Mouse (Mus musculus) megakaryocyte, embryonic 14.5 days (primary cell): Measurements from ENCODE around the gene Ppp6r2. TPM values are rescaled to one million over a fixed set of nuclear protein-coding genes. Genes with fewer than 3 reads are reported as not detected.

ENCODE experiments used
- H3K27me3 ChIP-seq: replicated peaks from 2 replicates; pipeline ENCODE3; 2012; ENCODE audit warnings: inconsistent platforms
- H3K36me3 ChIP-seq: replicated peaks from 2 replicates; pipeline ENCODE3; 2012; ENCODE audit warnings: low read length, inconsistent platforms, mixed read lengths
- H3K4me1 ChIP-seq: 2 replicates; pipeline ENCODE4 v1.6.1; 2012; ENCODE audit warnings: inconsistent platforms
- H3K4me3 ChIP-seq: replicated peaks from 2 replicates; pipeline ENCODE3; 2012; ENCODE audit warnings: moderate library complexity, mild to moderate bottlenecking, inconsistent platforms
- H3K9me3 ChIP-seq: 2 replicates; pipeline ENCODE4 v1.6.1; 2012; ENCODE audit warnings: inconsistent platforms
- FLI1 ChIP-seq: IDR thresholded peaks from 2 replicates; pipeline ENCODE4 v1.6.1; 2012; ENCODE audit warnings: low read length, inconsistent platforms, mixed read lengths
- GATA1 ChIP-seq: IDR thresholded peaks from 3 replicates; pipeline ENCODE4 v1.6.1; 2012; ENCODE audit warnings: mixed read lengths, low read length, inconsistent platforms, borderline replicate concordance
- polyA plus RNA-seq: library from polyadenylated mRNA; stranded (reverse); fragments of >175 nt; gene quantifications from 2 replicates; pipeline ENCODE4 v1.2.3, GENCODE M21; 2012; ENCODE audit warnings: low replicate concordance; ENCODE audit not compliant: insufficient read depth

Ppp6r2 gene
- polyA plus RNA-seq, 1 experiment = 20.7 TPM

DNA sequence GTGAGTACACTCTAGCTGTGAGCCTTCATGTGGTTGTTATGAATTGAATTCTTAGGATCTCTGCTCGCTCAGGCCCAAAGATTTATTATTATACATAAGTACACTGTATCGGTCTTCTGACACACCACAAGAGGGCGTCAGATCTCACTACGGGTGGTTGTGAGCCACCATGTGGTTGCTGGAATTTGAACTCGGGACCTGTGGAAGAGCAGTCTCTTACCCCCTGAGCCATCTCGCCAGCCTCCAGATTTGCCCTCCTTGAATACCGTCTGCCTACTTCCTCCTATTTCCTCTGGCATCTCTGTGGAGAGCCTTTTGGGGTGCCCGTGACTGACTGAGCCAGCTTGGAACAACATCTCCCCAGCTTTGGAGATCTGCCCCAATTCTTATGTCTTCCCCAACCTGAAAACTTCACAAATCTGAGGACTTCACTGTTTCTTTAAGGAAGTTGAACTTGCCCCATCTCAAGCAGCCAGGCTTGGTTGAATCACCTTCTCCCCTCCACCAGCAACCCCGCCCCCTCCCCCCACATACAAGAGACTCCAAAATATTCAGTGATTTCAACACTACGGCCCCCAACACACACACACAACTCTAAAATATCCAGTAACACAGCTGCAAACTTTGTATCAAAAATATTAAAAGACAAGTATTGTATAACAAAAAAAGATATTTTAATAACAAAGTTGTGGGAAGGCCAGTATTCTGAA, 29.6 kb upstream of the Ppp6r2 start:
- Histone ChIP-seq H3K27me3 (peaks cover 55% of the 10 kb centered on the region), H3K4me3 (peak overlapping the region; percentile 72)

DNA sequence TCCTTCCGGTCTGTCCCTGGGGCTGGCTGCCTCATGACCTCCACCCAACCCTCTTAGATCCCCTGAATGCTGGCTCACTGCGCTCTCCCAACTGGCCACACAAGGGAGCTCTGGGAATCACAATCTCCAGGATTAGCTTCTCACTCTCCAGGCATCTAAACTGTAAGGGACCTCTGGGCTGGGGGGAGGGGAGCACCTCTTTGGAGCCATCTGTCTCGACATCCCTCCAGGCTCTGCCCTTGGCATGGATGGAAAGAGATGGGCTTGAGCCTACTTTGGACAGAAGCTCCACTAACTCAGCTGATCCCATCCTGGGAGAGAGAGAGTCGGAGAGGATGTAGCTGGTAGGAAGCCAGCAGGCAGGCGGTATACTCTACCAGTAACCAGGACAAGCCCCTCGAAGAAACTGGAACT, 29.0 kb upstream of the Ppp6r2 start:
- peaks cover 24% of the 10 kb centered on the region for H3K36me3 ChIP-seq
- peaks cover 48% of the 10 kb centered on the region for H3K27me3 ChIP-seq
- peak overlapping the region; percentile 50 for H3K4me3 ChIP-seq
- H3K9me3 ChIP-seq = no peaks in the 10 kb centered on the region
- H3K4me1 ChIP-seq = peaks cover 77% of the 10 kb centered on the region
- no peak for TF ChIP-seq GATA1

More for the DNA sequence above, 29.6 kb upstream of the Ppp6r2 start:
- Histone ChIP-seq H3K4me1 (peaks cover 83% of the 10 kb centered on the region), H3K36me3 (peaks cover 18% of the 10 kb centered on the region), H3K9me3 (no peaks in the 10 kb centered on the region)
- TF ChIP-seq FLI1 = no peak
- TF ChIP-seq GATA1 = no peak

DNA sequence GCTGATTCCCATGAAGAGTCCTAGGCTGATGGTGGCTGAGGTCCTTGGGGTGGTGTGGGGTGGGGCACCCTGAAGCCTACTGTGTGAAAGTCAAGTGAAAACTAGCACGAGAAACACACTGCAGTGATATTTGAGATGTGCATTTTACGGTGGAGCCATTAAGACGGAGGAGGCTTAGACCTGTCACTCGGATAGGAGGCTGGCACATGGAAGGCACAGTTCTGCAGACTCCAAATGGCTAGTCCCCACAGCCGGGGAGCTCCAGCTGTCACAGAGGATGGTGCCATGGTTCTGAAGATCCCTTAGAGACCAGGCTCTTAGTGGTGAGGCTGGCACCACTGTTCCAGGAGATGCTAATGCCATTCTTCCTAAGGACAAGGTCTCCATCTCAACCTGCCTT, 28.5 kb upstream of the Ppp6r2 start:
- H3K36me3 ChIP-seq = peaks cover 27% of the 10 kb centered on the region
- no peak overlapping the region for H3K4me3 ChIP-seq
- peaks cover 45% of the 10 kb centered on the region for H3K27me3 ChIP-seq
- H3K4me1 ChIP-seq = peaks cover 72% of the 10 kb centered on the region
- TF ChIP-seq FLI1 (no peak), GATA1 (no peak)
- no peaks in the 10 kb centered on the region for H3K9me3 ChIP-seq

DNA sequence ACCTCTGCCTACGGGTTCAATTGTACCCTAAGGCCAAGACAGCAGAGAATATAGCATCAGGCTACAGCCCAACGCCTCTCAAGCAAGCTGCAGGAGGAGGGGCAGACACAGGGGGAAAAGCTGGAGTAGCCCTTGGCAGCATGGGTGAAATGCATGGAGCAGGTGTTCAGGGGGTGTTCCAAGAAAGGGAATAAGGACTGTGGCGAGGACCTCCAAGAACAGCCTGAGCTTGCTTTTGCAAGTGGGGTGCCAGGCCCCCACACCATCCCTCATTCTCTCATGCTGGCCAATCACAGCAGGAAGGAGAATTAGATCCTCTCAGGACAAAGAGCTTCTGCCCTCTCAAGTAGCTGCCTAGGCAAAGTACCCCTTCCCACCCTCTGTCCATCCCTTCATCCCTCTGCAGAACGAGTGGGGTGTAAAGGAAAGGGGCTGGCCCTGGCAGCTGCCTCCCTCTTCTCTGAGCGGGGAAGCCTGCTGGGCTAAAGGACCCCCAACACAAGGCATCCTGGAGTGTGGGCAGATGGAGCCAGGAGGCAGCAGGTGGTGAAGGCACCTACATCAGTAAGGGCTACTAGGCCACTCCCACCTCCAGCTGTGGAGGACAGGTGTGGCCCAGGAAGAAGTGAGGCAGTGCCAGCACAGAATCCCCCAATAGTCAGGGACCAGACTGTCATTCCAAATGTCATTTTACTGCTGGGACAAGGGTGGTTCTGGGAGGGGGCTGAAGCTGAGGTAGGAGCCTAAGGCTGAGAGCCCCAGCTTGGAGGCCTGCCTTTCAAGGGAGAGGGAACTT, 27.0 kb upstream of the Ppp6r2 start:
- H3K4me1 ChIP-seq = peaks cover 67% of the 10 kb centered on the region
- H3K27me3 ChIP-seq = peaks cover 31% of the 10 kb centered on the region
- no peak for TF ChIP-seq GATA1
- TF ChIP-seq FLI1 = no peak
- H3K9me3 ChIP-seq = no peaks in the 10 kb centered on the region
- H3K4me3 ChIP-seq = no peak overlapping the region
- H3K36me3 ChIP-seq = peaks cover 38% of the 10 kb centered on the region

DNA sequence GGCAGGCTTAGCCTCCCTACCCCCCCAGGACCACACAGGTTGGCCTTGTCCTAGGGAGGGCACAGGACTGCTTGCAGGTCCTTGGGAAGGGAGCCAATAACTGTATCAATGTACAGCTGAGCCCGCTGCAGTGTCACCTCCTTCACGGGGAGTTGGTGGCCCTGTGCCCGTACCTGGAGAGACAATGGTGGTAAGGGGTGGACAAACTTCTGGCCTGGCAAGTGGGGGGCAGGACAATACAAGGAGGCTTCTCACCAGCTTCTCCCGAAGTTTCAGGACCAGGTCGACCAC, 26.5 kb upstream of the Ppp6r2 start:
- Histone ChIP-seq H3K4me3 (no peak overlapping the region), H3K9me3 (no peaks in the 10 kb centered on the region), H3K36me3 (peaks cover 38% of the 10 kb centered on the region), H3K27me3 (peaks cover 26% of the 10 kb centered on the region), H3K4me1 (peaks cover 63% of the 10 kb centered on the region)
- no peak for TF ChIP-seq GATA1
- no peak for TF ChIP-seq FLI1

DNA sequence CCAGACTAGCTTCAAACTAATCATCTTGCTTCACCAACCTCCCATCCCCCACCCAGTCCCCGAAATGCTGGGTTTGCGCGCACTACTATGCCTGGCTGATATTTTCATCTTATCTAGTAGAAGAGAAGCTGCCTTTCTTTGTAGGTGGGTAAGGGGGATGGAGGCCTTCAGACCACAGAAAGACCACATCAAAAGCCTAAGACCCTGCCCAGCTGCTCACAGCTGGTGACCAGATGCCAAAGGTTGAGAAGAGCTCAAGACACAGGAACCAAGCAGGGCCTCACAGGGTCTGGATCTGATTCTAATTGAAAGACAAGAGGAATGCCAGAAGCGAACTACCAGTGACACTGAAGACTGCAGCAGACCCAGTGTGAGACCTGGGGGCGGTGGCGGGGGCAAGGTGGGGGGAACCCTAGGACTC, 16.1 kb upstream of the Ppp6r2 start:
- Histone ChIP-seq H3K36me3 (peaks cover 4% of the 10 kb centered on the region), H3K27me3 (no peaks in the 10 kb centered on the region), H3K4me1 (peaks cover 31% of the 10 kb centered on the region), H3K9me3 (no peaks in the 10 kb centered on the region), H3K4me3 (peak overlapping the region; percentile 99)
- no peak for TF ChIP-seq FLI1
- no peak for TF ChIP-seq GATA1

DNA sequence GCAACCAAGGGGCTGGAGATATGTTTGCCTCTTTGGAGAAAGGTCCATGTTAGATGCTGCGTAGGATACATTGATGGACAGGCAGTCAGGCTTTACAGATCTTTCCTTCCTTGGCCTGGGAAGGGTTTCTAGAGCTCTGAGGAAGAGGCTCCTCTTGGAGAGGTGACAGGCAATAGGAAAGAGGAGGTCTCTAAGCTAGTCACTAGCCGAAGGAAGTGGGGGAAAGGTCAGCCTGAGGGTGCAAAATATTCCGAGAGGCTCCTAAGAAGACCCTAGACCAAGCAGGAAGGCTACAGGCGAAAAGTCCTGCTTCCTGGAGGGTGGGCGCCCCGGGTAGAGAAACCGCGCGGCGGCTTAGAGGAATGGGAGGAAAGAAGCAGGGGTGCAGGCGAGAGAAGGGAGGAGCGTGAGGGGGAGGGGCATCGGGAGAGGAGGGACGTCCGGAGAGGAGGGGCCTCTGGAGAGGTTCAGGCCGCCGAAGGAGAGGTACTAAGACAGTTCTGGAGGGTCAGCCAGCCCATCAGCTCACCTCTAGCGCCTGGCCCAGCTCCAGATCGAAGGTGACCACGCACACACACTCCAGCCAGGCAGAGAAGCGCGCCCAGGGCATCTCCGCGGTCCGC, 15.6 kb upstream of the Ppp6r2 start:
- Histone ChIP-seq H3K4me1 (peaks cover 26% of the 10 kb centered on the region), H3K4me3 (peak overlapping the region; percentile 99), H3K9me3 (no peaks in the 10 kb centered on the region), H3K36me3 (peaks cover 3% of the 10 kb centered on the region), H3K27me3 (no peaks in the 10 kb centered on the region)
- TF ChIP-seq GATA1 (no peak), FLI1 (no peak)

DNA sequence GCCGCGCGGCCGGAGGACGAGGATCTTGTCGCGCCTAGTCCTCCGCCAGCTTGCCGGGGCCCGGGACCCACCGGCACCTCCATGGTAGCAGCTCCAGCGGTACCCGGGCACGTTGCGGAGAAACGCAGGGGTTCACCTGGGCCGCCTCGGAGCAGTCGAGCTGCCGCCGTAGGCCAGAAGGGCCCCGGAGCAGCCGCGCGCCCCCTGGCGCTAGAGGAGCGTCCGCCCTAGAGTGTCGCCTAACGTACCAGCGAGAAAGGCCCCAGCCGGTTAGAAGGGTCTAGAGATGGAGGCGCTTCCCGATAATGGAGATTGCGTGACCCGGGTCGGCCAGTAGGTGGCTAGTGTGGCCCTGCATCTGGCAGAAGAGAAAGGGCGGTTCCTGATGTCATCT, 15.0 kb upstream of the Ppp6r2 start, which contains the start of gene Dennd6b:
Gene Dennd6b, minus strand, starts transcription at position 184 of the 394 bp plus-strand sequence.
- Histone ChIP-seq H3K36me3 (peaks cover 3% of the 10 kb centered on the region), H3K9me3 (no peaks in the 10 kb centered on the region), H3K4me1 (peaks cover 23% of the 10 kb centered on the region), H3K27me3 (no peaks in the 10 kb centered on the region), H3K4me3 (peak within 1 kb of the TSS; percentile 99)
- no peak for TF ChIP-seq GATA1
- no peak for TF ChIP-seq FLI1

DNA sequence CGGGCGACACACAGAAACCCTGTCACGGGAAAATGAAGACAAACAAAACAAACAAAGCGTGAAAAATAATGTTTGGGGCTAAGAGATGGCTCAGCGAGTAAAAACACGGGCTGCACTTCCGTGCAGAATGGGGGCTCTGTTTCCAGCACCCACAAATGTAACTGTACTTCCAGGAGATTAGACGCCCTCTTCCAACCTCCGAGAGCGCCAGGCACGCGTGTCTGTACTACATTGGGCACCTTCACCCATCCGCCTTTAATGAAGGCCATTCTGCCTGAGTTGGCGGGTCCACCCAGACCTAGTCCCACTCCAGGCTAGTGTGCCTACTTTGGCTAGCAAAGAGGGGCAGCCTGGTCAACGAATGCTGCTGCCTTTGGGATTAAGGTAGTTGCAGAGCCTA, 14.3 kb upstream of the Ppp6r2 start:
- no peaks in the 10 kb centered on the region for H3K27me3 ChIP-seq
- H3K4me1 ChIP-seq = peaks cover 23% of the 10 kb centered on the region
- TF ChIP-seq FLI1 (no peak), GATA1 (no peak)
- peaks cover 3% of the 10 kb centered on the region for H3K36me3 ChIP-seq
- H3K9me3 ChIP-seq = peaks cover 4% of the 10 kb centered on the region
- peak overlapping the region; percentile 99 for H3K4me3 ChIP-seq

DNA sequence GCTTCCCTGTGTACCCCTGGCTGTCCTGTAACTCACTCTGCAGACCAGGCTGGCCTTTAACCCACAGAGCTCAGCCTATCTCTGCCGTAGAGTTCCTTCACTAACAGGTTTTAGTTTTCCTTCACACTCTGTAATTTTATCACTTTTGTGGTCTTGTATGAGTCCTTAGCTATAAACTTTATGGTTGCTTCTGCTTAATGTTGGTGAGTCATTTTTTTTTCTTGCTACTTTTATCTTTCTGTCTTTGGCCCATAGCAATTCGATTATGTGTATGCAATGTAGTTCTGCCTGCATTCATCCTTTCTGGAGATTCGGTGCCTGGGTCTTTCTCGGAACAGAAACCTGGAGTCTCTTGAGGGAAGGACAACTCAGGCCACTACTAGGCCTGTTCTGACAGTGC, 3.9 kb upstream of the Ppp6r2 start:
- H3K4me3 ChIP-seq = no peak overlapping the region
- H3K36me3 ChIP-seq = no peaks in the 10 kb centered on the region
- peaks cover 12% of the 10 kb centered on the region for H3K9me3 ChIP-seq
- H3K27me3 ChIP-seq = no peaks in the 10 kb centered on the region
- peaks cover 19% of the 10 kb centered on the region for H3K4me1 ChIP-seq
- no peak for TF ChIP-seq FLI1
- no peak for TF ChIP-seq GATA1
